Mouse (Mus musculus) neural tube, embryonic 11.5 days (tissue): ENCODE measurements around the gene Amhr2. TPM values are rescaled to one million over a fixed set of nuclear protein-coding genes. Genes with fewer than 3 reads are reported as not detected.

Experiments used
- ATAC-seq: fragments of 200-750 bp; cut with Nextera tagmentation; 2 replicates; pipeline ENCODE4 v1.8.0; 2017; ENCODE audit warnings: moderate number of reproducible peaks, mild to moderate bottlenecking, moderate TSS enrichment, moderate library complexity; ENCODE audit not compliant: insufficient read depth, low FRiP score, low TSS enrichment
- DNase-seq: peaks from one replicate; pipeline ENCODE4 v3.0.0-alpha.2; 2015; ENCODE audit warnings: low spot score
- H3K27ac ChIP-seq: fragments of 300-500 bp; sonication (generic); 2 replicates; pipeline ENCODE4 v1.5.1; 2014; ENCODE audit warnings: low read depth, mild to moderate bottlenecking, low read length
- H3K27me3 ChIP-seq: fragments of 300-500 bp; sonication (generic); 2 replicates; pipeline ENCODE4 v1.6.1; 2014; ENCODE audit warnings: mild to moderate bottlenecking, low read length, mixed read lengths; ENCODE audit not compliant: control insufficient read depth, insufficient read depth
- H3K36me3 ChIP-seq: fragments of 300-500 bp; sonication (generic); 2 replicates; pipeline ENCODE4 v1.6.1; 2014; ENCODE audit warnings: mild to moderate bottlenecking, low read length, moderate library complexity, mixed read lengths; ENCODE audit not compliant: control insufficient read depth, insufficient read depth
- H3K4me1 ChIP-seq: fragments of 300-500 bp; sonication (generic); 2 replicates; pipeline ENCODE4 v1.6.1; 2014; ENCODE audit warnings: low read length, mixed read lengths; ENCODE audit not compliant: control insufficient read depth, insufficient read depth
- H3K4me2 ChIP-seq: fragments of 300-500 bp; sonication (generic); 2 replicates; pipeline ENCODE4 v1.6.1; 2014; ENCODE audit warnings: low read depth, mild to moderate bottlenecking, moderate library complexity
- H3K4me3 ChIP-seq: fragments of 300-500 bp; sonication (generic); 2 replicates; pipeline ENCODE4 v1.5.1; 2014; ENCODE audit warnings: low read depth, low read length
- H3K9ac ChIP-seq: fragments of 300-500 bp; sonication (generic); 2 replicates; pipeline ENCODE4 v1.6.1; 2014; ENCODE audit warnings: mild to moderate bottlenecking, low read length
- H3K9me3 ChIP-seq: fragments of 300-500 bp; sonication (generic); 2 replicates; pipeline ENCODE4 v1.6.1; 2016; ENCODE audit warnings: low read length; ENCODE audit not compliant: control insufficient read depth
- WGBS: fragments of 180-500 bp; shearing (Covaris S2); extraction: QIAGEN DNeasy Blood & Tissue Kit; methylation state at CpG from one replicate; pipeline ENCODE4 v1.1.7; 2014; 5-methylcytosine and 5-hydroxymethylcytosine counted together
- polyA plus RNA-seq: library from polyadenylated mRNA; unstranded; fragments of >200 nt; fragmentation: Nextera tagmentation; extraction: Ambion mirVana; gene quantifications from 2 replicates; pipeline ENCODE4 v1.2.1, GENCODE M21; 2014

The Amhr2 gene
- polyA plus RNA-seq, result 0.53 TPM in 1 of 2 replicates, not detected in the other

DNA sequence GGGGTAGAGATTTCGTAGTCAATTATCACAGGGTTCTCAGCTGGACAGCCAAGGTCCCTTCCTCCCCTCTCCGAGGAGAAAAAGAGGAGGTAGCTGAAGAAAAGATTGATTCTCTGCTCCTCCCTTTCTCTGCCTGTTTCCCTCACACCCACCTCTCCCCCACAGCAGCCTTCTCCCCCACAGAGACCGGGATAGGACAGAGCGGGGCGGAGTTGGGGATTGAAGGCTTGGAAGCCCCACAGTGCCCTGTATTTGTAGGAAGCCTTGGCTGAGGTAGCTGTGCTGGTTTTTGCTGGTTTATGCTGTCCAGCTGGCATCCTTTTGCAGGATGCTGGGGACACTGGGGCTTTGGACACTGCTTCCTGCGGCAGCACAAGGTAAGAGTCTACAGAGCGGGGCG is at the start of gene Amhr2:
Amhr2 (plus strand) TSS at position 222 of the 400 bp plus-strand sequence.
- no peaks in the 10 kb centered on the region for H3K4me1 ChIP-seq
- 64% methylated on average over 8 of the region's 8 CpGs for WGBS
- no peak within 1 kb of the TSS for H3K4me3 ChIP-seq
- DNase-seq (no peak), ATAC-seq (no peak)
- no peak within 1 kb of the TSS for H3K27ac ChIP-seq
- H3K9me3 ChIP-seq, result no peaks in the 10 kb centered on the region
- H3K36me3 ChIP-seq, result no peaks in the 10 kb centered on the region
- no peak within 1 kb of the TSS for H3K4me2 ChIP-seq
- 0 out of 2 replicates have a peak within 1 kb of the TSS, but pooled peaks have one; percentile 2 for H3K9ac ChIP-seq
- H3K27me3 ChIP-seq, result no peaks in the 10 kb centered on the region

DNA sequence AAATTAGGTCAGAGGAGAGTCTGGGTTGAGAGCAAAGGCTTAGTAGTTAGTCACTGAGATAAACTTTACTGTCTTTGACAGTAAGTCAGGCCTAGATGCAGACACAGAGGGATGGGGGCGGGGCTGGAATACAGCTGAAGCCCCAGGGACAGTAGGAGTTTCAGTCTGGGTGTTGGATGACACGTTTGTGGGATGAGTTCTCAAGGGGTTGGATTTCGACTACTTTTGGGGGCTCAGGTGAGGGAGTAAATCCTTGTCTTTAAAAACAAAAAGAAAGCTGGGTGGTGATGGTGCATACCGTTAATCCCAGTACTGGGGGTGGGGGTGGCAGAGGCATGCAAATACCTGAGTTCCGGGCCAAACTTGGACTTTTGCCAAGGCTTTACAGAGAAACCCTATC is 46.5 kb upstream of the Amhr2 start:
- Histone ChIP-seq H3K9me3 (no peaks in the 10 kb centered on the region), H3K27ac (no peak overlapping the region), H3K4me2 (no peak overlapping the region)

DNA sequence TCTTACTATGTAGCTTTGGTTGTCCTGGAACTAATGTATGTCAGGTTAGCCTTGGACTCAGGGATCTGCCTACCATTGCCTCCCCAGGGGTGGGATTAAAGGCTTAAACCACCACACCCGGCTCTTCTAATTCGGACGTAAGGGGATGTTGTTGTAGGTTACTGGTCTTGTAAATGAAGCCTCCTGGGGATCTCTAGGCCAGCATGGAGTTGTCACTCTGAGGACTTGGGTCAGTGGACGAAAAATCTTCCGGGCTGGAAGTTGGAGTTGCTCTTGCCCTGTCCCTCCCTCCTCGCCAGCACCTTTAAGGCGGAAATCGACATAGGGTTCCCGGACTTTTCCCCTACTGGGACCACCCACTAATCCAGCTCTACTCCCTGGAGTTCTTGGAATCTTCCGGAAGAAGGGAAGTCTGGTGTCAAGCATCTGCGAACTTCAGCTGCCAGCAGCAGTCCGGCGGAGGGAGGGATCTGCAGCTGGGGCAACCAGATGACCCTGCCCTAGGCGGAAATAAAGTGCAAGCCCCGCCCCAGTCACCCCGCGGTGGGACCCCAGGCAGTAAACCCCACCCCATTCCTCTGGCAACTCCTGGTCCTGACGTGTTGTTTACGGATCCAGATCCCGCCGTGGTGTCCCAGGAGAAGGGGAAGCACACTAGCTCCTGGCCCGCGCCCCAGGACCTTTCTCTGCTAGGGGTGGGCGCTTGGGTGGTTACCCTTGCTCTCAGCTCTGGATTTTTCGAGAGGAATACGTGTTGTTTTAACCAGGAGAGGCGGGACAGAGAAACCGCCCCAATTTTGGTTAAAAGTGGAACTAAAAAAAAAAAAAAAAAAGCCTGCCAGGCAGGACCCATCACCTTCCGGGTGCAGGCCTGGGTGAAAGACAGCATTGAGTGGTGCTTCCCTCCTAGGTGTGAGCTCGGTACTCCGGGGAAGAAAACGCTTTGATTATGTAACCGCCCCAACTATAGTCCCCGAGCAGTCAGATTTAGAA is 45.6 kb upstream of the Amhr2 start:
- H3K9ac ChIP-seq, result peak overlapping the region; percentile 69
- H3K27me3 ChIP-seq, result no peaks in the 10 kb centered on the region
- WGBS, result 4% methylated on average over 34 of the region's 34 CpGs
- H3K4me1 ChIP-seq, result peaks cover 5% of the 10 kb centered on the region
- DNase-seq, result peak; percentile 81
- H3K4me2 ChIP-seq, result peak overlapping the region; percentile 74
- H3K9me3 ChIP-seq, result no peaks in the 10 kb centered on the region
- H3K4me3 ChIP-seq, result peak overlapping the region; percentile 35
- no peaks in the 10 kb centered on the region for H3K36me3 ChIP-seq
- ATAC-seq, result peak; percentile 55; the same call in 1 of the 2 replicates
- 0 out of 2 replicates have a peak overlapping the region, but pooled peaks have one; percentile 50 for H3K27ac ChIP-seq

More for the DNA sequence above, 46.5 kb upstream of the Amhr2 start:
- ATAC-seq (no peak), DNase-seq (no peak)
- WGBS, result 19% methylated on average over 5 of the region's 5 CpGs
- no peak overlapping the region for H3K4me3 ChIP-seq
- H3K27me3 ChIP-seq, result no peaks in the 10 kb centered on the region
- no peaks in the 10 kb centered on the region for H3K36me3 ChIP-seq
- H3K9ac ChIP-seq, result no peak overlapping the region
- H3K4me1 ChIP-seq, result peaks cover 5% of the 10 kb centered on the region

DNA sequence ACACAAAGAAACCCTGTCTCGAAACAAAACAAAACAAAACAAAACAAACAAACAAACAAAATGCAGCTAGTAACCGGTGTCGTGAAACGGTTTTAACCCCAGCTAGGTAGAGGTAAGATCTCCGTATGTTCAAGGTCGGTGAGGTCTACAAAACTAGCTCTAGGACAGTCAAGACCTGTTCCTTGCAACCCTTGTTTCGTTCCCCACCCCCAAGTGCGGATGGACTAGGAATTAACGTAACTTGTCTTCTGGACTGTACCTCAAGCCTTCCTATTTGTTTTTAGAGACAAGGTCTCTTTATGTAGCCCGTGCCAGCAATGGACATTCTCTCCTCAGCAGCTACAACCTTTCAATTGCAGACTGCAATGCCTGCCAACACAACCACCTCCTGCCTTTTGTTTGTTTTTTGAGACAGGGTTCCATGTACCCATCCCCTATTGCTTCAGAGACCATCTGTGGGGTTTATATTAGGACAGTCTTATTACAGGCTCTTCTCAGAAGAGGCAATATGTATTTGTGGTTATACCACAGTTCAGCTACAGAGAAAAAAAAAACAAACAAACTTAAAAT is 44.6 kb upstream of the Amhr2 start:
- H3K27ac ChIP-seq, result no peak overlapping the region
- WGBS, result 81% methylated on average over 10 of the region's 10 CpGs
- H3K9me3 ChIP-seq, result no peaks in the 10 kb centered on the region
- no peak for ATAC-seq
- no peak overlapping the region for H3K9ac ChIP-seq
- H3K4me3 ChIP-seq, result no peak overlapping the region
- H3K36me3 ChIP-seq, result no peaks in the 10 kb centered on the region
- peaks cover 5% of the 10 kb centered on the region for H3K4me1 ChIP-seq
- H3K27me3 ChIP-seq, result no peaks in the 10 kb centered on the region
- H3K4me2 ChIP-seq, result no peak overlapping the region
- DNase-seq, result no peak

DNA sequence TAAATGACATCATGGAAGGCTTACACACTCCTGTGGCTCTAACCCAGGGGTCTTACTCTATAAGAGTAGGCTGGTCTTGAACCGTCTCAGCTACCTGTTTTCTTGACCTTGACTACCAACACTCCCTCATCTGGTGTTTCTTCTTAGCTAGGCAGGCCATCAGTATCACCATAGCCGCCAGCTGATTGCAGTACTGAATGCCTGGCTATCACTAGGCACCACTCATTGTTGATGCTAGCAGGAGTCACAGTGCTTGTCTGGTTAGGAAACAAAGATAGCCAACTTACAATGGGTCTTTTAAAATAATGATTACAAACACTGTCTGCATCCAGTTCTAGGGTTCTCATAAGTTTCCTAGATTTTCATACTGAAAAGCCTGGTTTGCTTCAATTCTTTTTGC is 43.9 kb upstream of the Amhr2 start:
- Histone ChIP-seq H3K9me3 (no peaks in the 10 kb centered on the region), H3K27ac (no peak overlapping the region), H3K4me2 (no peak overlapping the region), H3K4me1 (peaks cover 5% of the 10 kb centered on the region), H3K9ac (no peak overlapping the region), H3K4me3 (no peak overlapping the region), H3K27me3 (no peaks in the 10 kb centered on the region), H3K36me3 (no peaks in the 10 kb centered on the region)
- ATAC-seq (no peak), DNase-seq (no peak)
- WGBS, result 85% methylated on average over 2 of the region's 2 CpGs

DNA sequence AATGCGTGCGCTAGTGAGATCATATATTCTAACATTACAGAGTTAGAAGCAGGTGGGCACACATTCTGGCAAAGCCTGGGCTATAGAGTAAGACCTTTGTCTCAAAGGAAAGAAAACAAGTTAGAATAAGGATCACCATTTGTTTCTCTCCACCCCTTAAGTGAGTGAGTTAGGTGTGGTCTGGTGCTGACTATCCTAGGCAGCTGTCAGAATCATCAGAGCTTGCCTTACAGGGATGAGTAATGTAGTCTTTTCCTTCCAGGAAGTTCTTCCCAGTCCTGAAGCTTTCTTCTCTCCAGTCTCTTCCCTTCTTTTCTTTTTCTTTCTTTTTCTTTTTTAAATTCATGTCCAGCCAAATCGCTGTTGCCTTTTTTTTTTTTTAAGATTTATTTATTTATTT is 43.0 kb upstream of the Amhr2 start:
- 95% methylated on average over 3 of the region's 3 CpGs for whole genome bisulfite sequencing
- Histone ChIP-seq H3K36me3 (no peaks in the 10 kb centered on the region), H3K4me3 (no peak overlapping the region), H3K27me3 (no peaks in the 10 kb centered on the region), H3K4me2 (no peak overlapping the region), H3K27ac (no peak overlapping the region), H3K9ac (no peak overlapping the region), H3K9me3 (no peaks in the 10 kb centered on the region), H3K4me1 (peaks cover 5% of the 10 kb centered on the region)
- DNase-seq, result no peak
- ATAC-seq, result no peak

DNA sequence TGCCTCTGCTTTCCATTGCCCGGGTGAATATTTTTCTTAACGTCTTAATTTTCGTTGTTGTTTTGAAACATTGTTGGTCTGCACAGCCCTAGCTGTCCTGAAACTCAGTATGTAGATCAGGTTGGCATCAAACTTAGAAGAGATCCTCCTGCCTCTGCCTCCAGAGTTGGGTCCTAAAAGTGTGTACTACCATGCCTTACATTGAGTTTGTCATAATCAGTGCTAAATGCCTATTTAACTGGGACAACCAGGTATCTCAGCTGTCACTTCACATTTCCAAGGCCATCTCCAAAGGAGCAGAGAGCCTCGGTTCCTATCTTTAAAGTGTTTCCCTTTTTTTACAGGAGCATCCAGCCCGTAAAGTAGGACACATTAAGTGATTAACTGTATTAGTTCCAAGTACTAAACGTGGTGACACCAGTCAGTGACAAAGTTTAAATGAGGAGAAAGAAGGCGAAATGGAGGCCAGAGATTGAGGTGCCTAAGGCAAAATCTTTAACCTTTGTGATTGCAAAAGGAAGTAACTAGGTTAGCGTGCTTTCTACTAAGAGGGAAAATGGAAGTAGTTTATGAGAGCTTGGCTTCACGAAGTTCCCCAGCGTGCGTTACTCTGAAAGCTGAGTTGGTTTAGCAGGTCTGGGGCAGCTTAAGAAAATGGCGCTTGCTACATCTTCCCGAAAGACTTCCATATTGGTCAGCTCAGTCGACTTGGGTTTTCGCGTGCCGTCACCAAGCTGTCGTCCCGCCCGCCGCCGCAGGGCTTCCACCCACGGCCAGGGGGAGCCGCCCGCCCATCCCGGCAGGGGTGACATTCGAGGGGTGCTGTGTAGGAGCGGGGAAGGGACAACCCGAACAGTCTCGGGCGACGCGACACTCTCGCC is 40.3 kb upstream of the Amhr2 start:
- ATAC-seq (no peak), DNase-seq (no peak)
- Histone ChIP-seq H3K27me3 (no peaks in the 10 kb centered on the region), H3K27ac (peak overlapping the region; percentile 97), H3K36me3 (peaks cover 20% of the 10 kb centered on the region), H3K9ac (peak overlapping the region; percentile 71), H3K4me1 (peaks cover 9% of the 10 kb centered on the region), H3K4me2 (peak overlapping the region; percentile 62), H3K4me3 (peak overlapping the region; percentile 46), H3K9me3 (no peaks in the 10 kb centered on the region)
- WGBS, result 18% methylated on average over 34 of the region's 34 CpGs

DNA sequence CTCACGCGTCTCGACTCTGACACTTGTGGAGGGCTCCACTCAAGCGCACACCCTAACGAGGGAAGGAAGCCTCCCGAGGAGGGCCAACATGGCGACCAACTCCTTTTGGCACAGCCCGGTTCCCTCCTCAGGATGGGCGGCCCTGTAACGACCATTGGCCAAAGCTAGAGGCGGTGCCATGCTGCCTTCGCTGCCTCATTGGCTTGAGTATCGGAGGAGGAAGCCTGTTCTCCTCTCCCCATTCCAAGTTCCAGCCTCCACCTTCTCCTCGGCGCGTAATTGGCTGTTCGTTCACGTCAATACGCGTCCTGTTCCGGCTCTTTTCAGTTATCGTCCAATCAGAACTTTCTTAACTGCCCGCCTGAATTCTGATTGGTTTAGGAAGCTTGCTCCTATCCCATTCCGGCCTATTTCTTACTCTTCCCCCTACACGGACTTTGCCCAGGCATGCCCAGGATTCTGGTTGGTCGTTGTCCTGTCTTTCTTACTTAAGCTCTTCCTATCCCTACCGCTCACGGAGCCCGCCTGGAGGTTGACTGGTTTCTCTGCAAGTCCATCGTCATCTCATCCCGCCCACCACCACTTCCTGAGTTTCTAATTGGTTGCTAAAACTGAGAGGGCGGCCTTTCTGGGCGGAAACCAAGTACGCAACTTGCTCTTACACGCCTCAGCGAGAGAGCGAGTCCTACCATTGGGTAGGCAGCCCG is 39.5 kb upstream of the Amhr2 start, which contains the start of gene Sp1:
Sp1 (plus strand) TSS at position 655 of the 707 bp plus-strand sequence.
- H3K27me3 ChIP-seq, result no peaks in the 10 kb centered on the region
- under 1% methylated on average over 38 of the region's 38 CpGs for WGBS
- no peaks in the 10 kb centered on the region for H3K9me3 ChIP-seq
- H3K4me2 ChIP-seq, result peak within 1 kb of the TSS; percentile 62
- peaks cover 24% of the 10 kb centered on the region for H3K36me3 ChIP-seq
- H3K9ac ChIP-seq, result peak within 1 kb of the TSS; percentile 92
- peaks cover 9% of the 10 kb centered on the region for H3K4me1 ChIP-seq
- peak within 1 kb of the TSS; percentile 94 for H3K4me3 ChIP-seq
- ATAC-seq (peak; percentile 99), DNase-seq (peak; percentile 98)
- peak within 1 kb of the TSS; percentile 97 for H3K27ac ChIP-seq
